Mouse (Mus musculus) gastrocnemius, postnatal 25 days (tissue): ENCODE data around the gene Prickle3. TPM values are rescaled to one million over a fixed set of nuclear protein-coding genes. Genes with fewer than 3 reads are reported as not detected.

Source experiments
- total RNA-seq, 2 experiments: library from RNA; stranded (reverse); gene quantifications; 1 replicate in 1 of 2; 2 replicates in 1 of 2; pipeline ENCODE4 v1.2.3; 2021

The Prickle3 gene
- total RNA-seq, 2 experiments from 2014 or later = 15.4 to 16.4 TPM

Other genes with a start within 250 kb of the Prickle3 start
- under 1 TPM in 1 of 2 experiments, not detected in 1; 0.08 TPM for gene Foxp3, start 83.6 kb upstream of the Prickle3 start, total RNA-seq
- gene Ppp1r3f, start 83.0 kb upstream of the Prickle3 start, total RNA-seq = 1 to 10 TPM; 2.0 to 3.1 TPM
- gene Ccdc22, start 51.7 kb upstream of the Prickle3 start, total RNA-seq = 10 to 100 TPM; 10.7 to 11.9 TPM
- gene Cacna1f, start 50.2 kb upstream of the Prickle3 start, total RNA-seq = not detected
- 1 to 10 TPM; 1.0 to 1.6 TPM for gene Syp, start 18.8 kb upstream of the Prickle3 start, total RNA-seq
- gene Plp2, start 14.1 kb downstream of the Prickle3 start, total RNA-seq = 10 to 100 TPM; 25.4 to 27.2 TPM
- gene Magix, start 24.0 kb downstream of the Prickle3 start, total RNA-seq = 10 to 100 TPM; 16.5 to 21.5 TPM
- 10 to 100 TPM; 11.3 to 14.6 TPM for gene Gpkow, start 39.9 kb downstream of the Prickle3 start, total RNA-seq
- 10 to 100 TPM; 21.8 to 27.6 TPM for gene Wdr45, start 57.1 kb downstream of the Prickle3 start, total RNA-seq
- not detected for gene Gm45208, start 65.0 kb downstream of the Prickle3 start, total RNA-seq
- gene Praf2, start 71.2 kb downstream of the Prickle3 start, total RNA-seq = 1 to 10 TPM; 4.7 to 7.3 TPM
- gene Ccdc120, start 93.6 kb downstream of the Prickle3 start, total RNA-seq = under 1 TPM; 0.16 to 0.56 TPM
- gene Tfe3, start 105.3 kb downstream of the Prickle3 start, total RNA-seq = 1 to 10 TPM; 6.1 to 8.2 TPM
- gene Gripap1, start 132.5 kb downstream of the Prickle3 start, total RNA-seq = 10 to 100 TPM; 17.5 to 21.2 TPM
- gene Kcnd1, start 165.0 kb downstream of the Prickle3 start, total RNA-seq = under 1 TPM; 0.18 to 0.43 TPM
- gene Otud5, start 184.1 kb downstream of the Prickle3 start, total RNA-seq = 10 to 100 TPM; 14.8 to 18.2 TPM
- 1 to 10 TPM; 1.5 TPM for gene Pim2, start 221.0 kb downstream of the Prickle3 start, total RNA-seq
- gene Slc35a2, start 226.8 kb downstream of the Prickle3 start, total RNA-seq = 1 to 10 TPM; 7.6 to 8.1 TPM
- gene Pqbp1, start 242.0 kb downstream of the Prickle3 start, total RNA-seq = 10 to 100 TPM; 19.5 to 23.1 TPM
- gene Timm17b, start 242.1 kb downstream of the Prickle3 start, total RNA-seq = 10 to 100 TPM; 37.8 to 38.5 TPM